Mouse (Mus musculus) neural tube, embryonic 12.5 days (tissue): ENCODE results near the gene Ccdc81. TPM values are rescaled to one million over a fixed set of nuclear protein-coding genes. Genes with fewer than 3 reads are reported as not detected.

Experiments used
- ATAC-seq: fragments of 200-750 bp; cut with Nextera tagmentation; 2 replicates; pipeline ENCODE4 v1.8.0; 2017; ENCODE audit warnings: low read depth, mild to moderate bottlenecking, moderate TSS enrichment, moderate library complexity; ENCODE audit not compliant: low FRiP score
- H3K27ac ChIP-seq: fragments of 300-500 bp; sonication (generic); 2 replicates; pipeline ENCODE4 v1.5.1; 2016
- H3K27me3 ChIP-seq: fragments of 300-500 bp; sonication (generic); replicated peaks from 2 replicates; pipeline ENCODE4 v1.6.1; 2016; ENCODE audit warnings: mild to moderate bottlenecking
- H3K36me3 ChIP-seq: fragments of 300-500 bp; sonication (generic); 2 replicates; pipeline ENCODE4 v1.6.1; 2016; ENCODE audit warnings: mild to moderate bottlenecking
- H3K4me1 ChIP-seq: fragments of 300-500 bp; sonication (generic); 2 replicates; pipeline ENCODE4 v1.6.1; 2016
- H3K4me2 ChIP-seq: fragments of 300-500 bp; sonication (generic); replicated peaks from 2 replicates; pipeline ENCODE4 v1.6.1; 2016; ENCODE audit warnings: mild to moderate bottlenecking
- H3K4me3 ChIP-seq: fragments of 300-500 bp; sonication (generic); 2 replicates; pipeline ENCODE4 v1.5.1; 2016
- H3K9ac ChIP-seq: fragments of 300-500 bp; sonication (generic); 2 replicates; pipeline ENCODE4 v1.6.1; 2016; ENCODE audit warnings: mild to moderate bottlenecking
- H3K9me3 ChIP-seq: fragments of 300-500 bp; sonication (generic); 2 replicates; pipeline ENCODE4 v1.6.1; 2016; ENCODE audit warnings: mild to moderate bottlenecking
- WGBS: fragments of 180-500 bp; shearing (Covaris S2); methylation state at CpG from one replicate; pipeline ENCODE4 v1.1.7; 2016; 5-methylcytosine and 5-hydroxymethylcytosine counted together
- polyA plus RNA-seq: library from polyadenylated mRNA; unstranded; fragments of >200 nt; fragmentation: Nextera tagmentation; extraction: Ambion mirVana; gene quantifications from 2 replicates; pipeline ENCODE4 v1.2.1, GENCODE M21; 2016

Ccdc81 gene
- polyA plus RNA-seq, 1 experiment from 2014 or later = 0.09 TPM

DNA sequence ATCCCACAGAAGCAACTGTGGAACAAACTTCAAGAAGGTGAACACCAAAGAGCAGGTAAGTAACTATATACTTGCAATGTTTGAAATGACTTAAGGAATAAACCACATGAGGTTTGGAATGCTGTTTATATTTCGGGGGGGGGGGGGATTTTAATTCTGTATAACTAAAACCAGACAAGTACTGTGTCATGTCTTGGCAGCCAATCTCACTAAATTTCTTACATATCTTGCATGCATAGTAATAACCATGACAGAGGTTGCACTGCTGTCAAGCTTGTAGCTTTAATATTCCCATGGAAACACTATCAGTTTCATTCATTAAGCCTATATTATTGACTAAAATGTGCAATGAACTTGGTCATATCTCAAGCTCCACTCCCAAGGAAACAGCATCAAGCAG, 48.2 kb downstream of the Ccdc81 start:
- Histone ChIP-seq H3K27me3 (no peaks in the 10 kb centered on the region), H3K4me3 (no peak overlapping the region), H3K4me1 (peaks cover 9% of the 10 kb centered on the region), H3K27ac (no peak overlapping the region), H3K9me3 (no peaks in the 10 kb centered on the region), H3K4me2 (no peak overlapping the region), H3K9ac (no peak overlapping the region), H3K36me3 (no peaks in the 10 kb centered on the region)
- WGBS = 77% methylated on average over 1 of the region's 1 CpGs
- no peak for ATAC-seq

DNA sequence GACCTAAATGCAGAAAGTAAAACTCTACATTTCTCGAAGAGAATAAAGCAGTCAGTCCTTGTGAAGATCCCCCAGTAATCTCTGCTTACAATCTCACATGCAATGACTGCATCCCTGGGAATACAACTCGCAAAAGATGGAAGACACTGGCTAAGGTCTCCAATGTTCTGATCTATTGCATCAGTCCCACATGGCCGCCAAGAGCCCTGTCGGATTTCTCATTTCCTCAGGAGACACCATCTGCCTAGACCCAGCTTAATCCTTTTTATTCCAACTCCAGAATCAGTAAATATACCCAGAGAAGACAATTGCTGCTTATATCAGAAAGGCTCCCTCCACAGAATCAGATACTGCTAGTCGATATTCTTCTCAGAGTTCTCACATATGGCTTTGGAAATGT, 50.3 kb downstream of the Ccdc81 start:
- no peak for ATAC-seq
- H3K9ac ChIP-seq = no peak overlapping the region
- 84% methylated on average over 5 of the region's 5 CpGs for WGBS
- no peak overlapping the region for H3K27ac ChIP-seq
- no peak overlapping the region for H3K4me3 ChIP-seq
- peaks cover 9% of the 10 kb centered on the region for H3K4me1 ChIP-seq
- no peak overlapping the region for H3K4me2 ChIP-seq
- no peaks in the 10 kb centered on the region for H3K27me3 ChIP-seq
- H3K36me3 ChIP-seq = no peaks in the 10 kb centered on the region
- no peaks in the 10 kb centered on the region for H3K9me3 ChIP-seq

DNA sequence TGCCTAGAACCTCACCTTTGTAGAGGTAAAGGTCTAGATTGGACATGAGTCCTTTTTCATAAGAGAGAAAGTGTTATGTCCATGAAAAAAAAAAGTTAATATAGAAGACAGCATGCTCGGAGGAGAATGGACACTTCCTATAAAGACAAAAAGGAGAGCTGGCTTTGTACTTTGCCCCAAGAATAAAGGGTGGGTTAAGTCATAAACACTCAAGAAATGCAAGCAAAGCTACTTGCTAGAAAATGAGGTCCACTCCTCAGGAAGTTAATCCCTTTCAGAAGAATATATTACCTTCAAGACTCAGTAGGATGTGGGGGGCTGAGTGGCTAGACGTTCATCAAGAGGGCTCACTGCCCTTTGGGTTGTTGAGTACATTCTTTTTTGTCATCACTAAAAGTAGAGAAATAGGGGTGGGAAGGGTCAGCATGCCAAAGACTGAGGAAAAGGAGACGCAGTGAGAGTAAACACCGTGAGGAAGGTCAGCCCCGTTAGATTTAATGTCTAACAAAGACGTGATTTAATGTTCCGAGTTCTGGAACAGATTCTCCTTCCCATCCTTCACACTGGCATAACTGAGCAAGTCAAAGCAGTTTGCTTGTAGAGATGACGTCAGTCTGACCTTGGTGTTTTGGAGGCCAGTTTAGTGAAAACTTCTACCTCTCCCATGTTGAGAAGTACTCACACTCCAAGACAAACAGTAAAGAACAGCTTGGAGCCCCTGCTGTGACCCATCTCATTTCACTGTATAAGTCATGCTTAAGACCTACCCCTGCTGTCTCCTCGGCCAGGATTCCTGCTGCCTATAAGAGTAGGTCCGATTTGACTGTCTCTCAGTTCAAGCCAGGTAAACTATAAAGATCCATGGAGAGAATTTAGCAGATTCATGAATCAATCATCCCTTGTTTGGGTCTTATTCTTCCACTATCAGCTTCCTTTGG, 51.0 kb downstream of the Ccdc81 start:
- no peaks in the 10 kb centered on the region for H3K9me3 ChIP-seq
- H3K9ac ChIP-seq = no peak overlapping the region
- peaks cover 9% of the 10 kb centered on the region for H3K4me1 ChIP-seq
- WGBS = 70% methylated on average over 10 of the region's 10 CpGs
- no peaks in the 10 kb centered on the region for H3K27me3 ChIP-seq
- no peak overlapping the region for H3K4me3 ChIP-seq
- no peak for ATAC-seq
- no peaks in the 10 kb centered on the region for H3K36me3 ChIP-seq
- no peak overlapping the region for H3K4me2 ChIP-seq
- no peak overlapping the region for H3K27ac ChIP-seq

DNA sequence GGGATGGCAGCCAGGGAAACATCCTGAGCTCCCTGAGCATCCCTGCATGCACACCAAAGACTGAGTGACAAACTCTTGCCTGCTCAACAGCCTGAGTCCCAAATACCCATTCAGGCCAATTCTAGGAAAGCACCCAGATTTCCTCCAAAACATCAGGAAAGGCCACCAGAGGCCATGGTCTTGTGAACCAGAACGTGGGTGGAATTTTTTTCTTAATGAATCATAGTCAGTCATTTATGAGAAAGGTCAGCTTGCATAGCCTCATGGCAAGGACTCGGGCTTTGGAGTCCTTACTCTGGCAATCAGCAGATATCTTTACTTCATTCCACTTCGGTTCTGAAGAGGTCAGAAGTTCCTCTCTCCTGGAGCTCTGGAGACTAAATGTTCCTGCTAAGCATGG, 52.9 kb downstream of the Ccdc81 start:
- Histone ChIP-seq H3K4me1 (no peaks in the 10 kb centered on the region), H3K4me2 (no peak overlapping the region), H3K27ac (no peak overlapping the region), H3K9ac (no peak overlapping the region), H3K4me3 (no peak overlapping the region), H3K9me3 (no peaks in the 10 kb centered on the region), H3K27me3 (no peaks in the 10 kb centered on the region), H3K36me3 (no peaks in the 10 kb centered on the region)
- WGBS = 87% methylated on average over 3 of the region's 3 CpGs
- no peak for ATAC-seq

DNA sequence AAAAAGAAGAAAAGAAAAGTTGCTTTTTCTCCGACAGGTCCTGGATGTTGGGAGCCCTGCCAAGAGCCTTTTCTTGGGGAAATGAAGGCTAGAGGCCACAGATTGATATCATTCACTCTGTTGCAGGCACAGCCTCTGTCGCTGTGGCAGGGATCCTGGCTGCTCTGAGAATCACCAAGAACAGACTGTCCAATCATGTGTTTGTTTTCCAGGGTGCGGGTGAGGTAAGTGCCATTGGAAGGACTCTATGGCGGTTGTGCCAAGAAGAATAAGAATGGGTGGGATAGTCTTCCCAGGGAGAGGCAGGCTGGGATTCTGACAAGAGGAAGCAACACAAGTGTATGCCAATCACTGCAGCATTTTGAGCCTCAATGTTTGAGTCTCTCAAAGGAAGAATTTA, 57.8 kb downstream of the Ccdc81 start:
- no peak overlapping the region for H3K27ac ChIP-seq
- 84% methylated on average over 4 of the region's 4 CpGs for WGBS
- H3K9me3 ChIP-seq = no peaks in the 10 kb centered on the region
- no peak overlapping the region for H3K4me2 ChIP-seq
- H3K36me3 ChIP-seq = no peaks in the 10 kb centered on the region
- no peaks in the 10 kb centered on the region for H3K27me3 ChIP-seq
- no peak overlapping the region for H3K4me3 ChIP-seq
- H3K9ac ChIP-seq = no peak overlapping the region
- no peak for ATAC-seq
- H3K4me1 ChIP-seq = no peaks in the 10 kb centered on the region

DNA sequence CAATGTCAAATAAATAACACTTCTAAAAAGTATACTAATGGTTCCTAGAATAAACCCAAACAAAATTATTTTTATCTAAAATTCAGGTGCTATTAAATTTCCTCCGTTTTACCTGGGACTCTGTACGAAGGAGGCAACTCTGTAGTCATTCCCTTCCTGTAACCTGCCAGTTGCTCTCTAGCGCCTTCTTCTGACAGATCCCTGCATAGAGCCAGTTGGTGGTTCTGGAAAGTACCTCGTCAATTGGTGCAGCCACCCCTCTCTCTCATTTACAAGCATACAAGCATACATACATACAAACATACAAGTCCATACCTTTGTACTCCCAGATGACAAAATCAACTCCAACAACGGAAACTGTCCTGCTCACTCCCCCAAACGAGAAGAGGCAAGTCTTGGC, 59.9 kb downstream of the Ccdc81 start:
- no peak for ATAC-seq
- Histone ChIP-seq H3K4me3 (no peak overlapping the region), H3K27ac (no peak overlapping the region), H3K27me3 (no peaks in the 10 kb centered on the region), H3K36me3 (no peaks in the 10 kb centered on the region), H3K4me2 (no peak overlapping the region), H3K9ac (no peak overlapping the region), H3K4me1 (no peaks in the 10 kb centered on the region), H3K9me3 (no peaks in the 10 kb centered on the region)
- 34% methylated on average over 6 of the region's 6 CpGs for WGBS

DNA sequence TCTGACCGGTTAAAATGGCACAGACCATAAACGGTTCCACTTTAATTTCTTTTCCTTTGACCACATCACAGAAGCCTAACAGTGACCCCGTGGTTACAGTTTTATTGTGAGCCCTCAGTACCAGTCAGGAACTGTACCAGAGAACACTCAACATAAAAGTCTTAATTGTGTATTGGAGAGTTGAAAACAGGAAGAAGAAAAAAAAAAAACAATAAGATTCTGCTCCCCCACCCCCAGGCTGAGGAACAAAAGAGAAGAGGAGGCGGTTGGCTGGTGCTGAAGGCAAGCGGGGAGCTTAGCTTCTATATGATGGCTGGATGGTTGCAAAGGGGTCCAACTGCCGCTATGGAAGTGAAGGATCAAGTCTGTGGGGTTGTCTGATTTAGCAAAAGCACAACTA, 60.3 kb downstream of the Ccdc81 start:
- Histone ChIP-seq H3K36me3 (no peaks in the 10 kb centered on the region), H3K4me1 (no peaks in the 10 kb centered on the region), H3K4me3 (no peak overlapping the region), H3K9ac (no peak overlapping the region), H3K9me3 (no peaks in the 10 kb centered on the region), H3K27ac (no peak overlapping the region), H3K4me2 (no peak overlapping the region), H3K27me3 (no peaks in the 10 kb centered on the region)
- ATAC-seq = no peak
- 50% methylated on average over 6 of the region's 6 CpGs for WGBS

DNA sequence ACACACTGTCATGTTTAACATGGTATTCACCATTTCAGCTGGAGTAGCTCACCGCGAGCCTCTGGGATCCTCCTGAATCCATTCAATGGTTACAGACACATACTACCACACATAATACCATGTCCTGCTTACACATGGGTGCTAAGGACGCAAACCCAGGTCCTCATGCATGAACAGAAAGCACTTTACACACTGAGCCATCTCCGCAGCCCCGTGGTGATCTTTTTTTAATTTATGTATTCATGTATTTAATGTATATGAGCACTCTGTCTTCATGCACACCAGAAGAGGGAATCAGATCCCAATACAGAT, 61.1 kb downstream of the Ccdc81 start:
- no peak overlapping the region for H3K27ac ChIP-seq
- WGBS = 89% methylated on average over 5 of the region's 5 CpGs
- no peak overlapping the region for H3K4me3 ChIP-seq
- H3K27me3 ChIP-seq = no peaks in the 10 kb centered on the region
- no peak overlapping the region for H3K9ac ChIP-seq
- H3K4me2 ChIP-seq = no peak overlapping the region
- H3K4me1 ChIP-seq = no peaks in the 10 kb centered on the region
- ATAC-seq = no peak
- H3K9me3 ChIP-seq = no peaks in the 10 kb centered on the region
- H3K36me3 ChIP-seq = no peaks in the 10 kb centered on the region

DNA sequence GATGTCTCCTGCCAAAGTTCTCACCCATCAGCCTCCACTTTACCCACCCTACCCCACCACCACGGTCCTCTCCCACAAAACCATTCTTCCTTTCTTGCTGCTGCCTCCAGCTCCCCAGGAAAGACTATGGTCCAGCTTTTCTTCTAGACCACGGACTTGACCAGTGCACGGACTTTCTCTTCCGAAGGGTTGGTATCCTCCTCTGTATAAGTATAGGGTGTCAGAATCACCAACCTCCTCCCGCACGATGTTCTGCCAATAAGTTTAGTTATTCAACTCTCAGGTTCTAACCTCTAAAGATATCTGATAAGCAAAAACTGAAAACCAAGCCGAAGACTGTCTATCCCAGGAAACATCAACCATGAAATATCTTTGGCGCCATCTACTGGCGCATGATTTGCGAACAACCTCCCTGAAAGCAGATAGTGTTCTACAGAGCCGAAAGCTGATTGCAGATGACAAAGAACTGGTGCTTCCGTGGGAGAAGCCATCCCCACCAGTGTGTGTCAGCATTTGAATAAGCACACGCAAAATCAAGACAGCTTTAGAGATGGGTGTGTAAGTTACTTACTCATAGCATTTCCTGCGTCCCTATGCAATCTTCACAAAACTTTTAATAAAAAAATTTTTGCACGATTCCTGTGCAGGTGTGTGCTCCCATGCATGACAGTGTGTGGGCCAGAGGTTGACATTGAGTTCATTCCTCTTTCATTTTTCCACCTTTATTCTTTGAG, 61.6 kb downstream of the Ccdc81 start:
- Histone ChIP-seq H3K9ac (no peak overlapping the region), H3K27ac (no peak overlapping the region), H3K4me1 (no peaks in the 10 kb centered on the region), H3K27me3 (no peaks in the 10 kb centered on the region), H3K36me3 (no peaks in the 10 kb centered on the region), H3K4me2 (no peak overlapping the region), H3K9me3 (no peaks in the 10 kb centered on the region), H3K4me3 (no peak overlapping the region)
- peak; percentile 77 for ATAC-seq
- 38% methylated on average over 15 of the region's 15 CpGs for WGBS

DNA sequence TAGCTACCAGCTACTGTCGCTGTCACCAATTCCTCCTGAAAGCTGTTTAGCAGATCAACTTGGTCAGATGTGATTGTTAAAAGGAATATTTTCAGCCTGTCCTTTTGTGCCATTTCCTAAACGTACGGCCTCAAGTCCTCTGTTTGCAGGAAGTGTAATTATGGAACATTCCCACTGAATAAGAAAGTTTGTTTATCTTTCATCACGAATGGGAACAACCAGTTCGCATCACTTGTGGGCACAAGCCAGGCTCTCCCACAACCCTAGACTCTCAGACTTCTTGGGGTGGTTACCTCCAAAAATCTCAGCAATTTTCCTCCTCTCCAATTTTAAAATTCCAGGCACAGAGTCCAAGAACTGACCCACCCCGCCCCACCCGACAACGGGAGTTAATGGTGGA, 63.7 kb downstream of the Ccdc81 start:
- no peak overlapping the region for H3K4me2 ChIP-seq
- H3K4me3 ChIP-seq = no peak overlapping the region
- H3K9me3 ChIP-seq = no peaks in the 10 kb centered on the region
- H3K9ac ChIP-seq = no peak overlapping the region
- no peak for ATAC-seq
- H3K36me3 ChIP-seq = no peaks in the 10 kb centered on the region
- no peaks in the 10 kb centered on the region for H3K4me1 ChIP-seq
- H3K27me3 ChIP-seq = no peaks in the 10 kb centered on the region
- WGBS = 85% methylated on average over 8 of the region's 8 CpGs
- H3K27ac ChIP-seq = no peak overlapping the region

DNA sequence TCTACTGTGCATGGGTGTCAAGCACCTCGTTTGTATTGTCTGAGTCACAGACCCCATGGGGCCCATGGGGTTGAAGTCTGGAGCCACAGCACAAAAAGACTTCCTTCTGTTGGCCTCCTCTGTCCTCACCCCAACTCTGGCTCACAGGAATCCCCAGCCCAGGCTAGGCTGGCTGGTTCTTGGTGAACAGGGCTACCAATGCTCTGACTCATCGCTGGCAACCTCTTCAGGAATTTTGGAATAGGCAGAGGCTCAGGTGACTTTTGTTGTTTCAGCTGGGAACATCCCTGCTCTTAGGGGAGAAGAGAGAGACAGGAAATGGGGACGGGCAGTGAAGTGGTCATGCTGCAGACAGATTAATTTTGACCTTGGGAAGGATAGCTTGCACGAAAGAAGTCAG, 65.6 kb downstream of the Ccdc81 start:
- Histone ChIP-seq H3K27me3 (no peaks in the 10 kb centered on the region), H3K4me3 (no peak overlapping the region), H3K4me1 (no peaks in the 10 kb centered on the region), H3K4me2 (no peak overlapping the region), H3K9ac (no peak overlapping the region), H3K9me3 (no peaks in the 10 kb centered on the region), H3K36me3 (no peaks in the 10 kb centered on the region), H3K27ac (no peak overlapping the region)
- WGBS = 60% methylated on average over 4 of the region's 4 CpGs
- ATAC-seq = no peak

DNA sequence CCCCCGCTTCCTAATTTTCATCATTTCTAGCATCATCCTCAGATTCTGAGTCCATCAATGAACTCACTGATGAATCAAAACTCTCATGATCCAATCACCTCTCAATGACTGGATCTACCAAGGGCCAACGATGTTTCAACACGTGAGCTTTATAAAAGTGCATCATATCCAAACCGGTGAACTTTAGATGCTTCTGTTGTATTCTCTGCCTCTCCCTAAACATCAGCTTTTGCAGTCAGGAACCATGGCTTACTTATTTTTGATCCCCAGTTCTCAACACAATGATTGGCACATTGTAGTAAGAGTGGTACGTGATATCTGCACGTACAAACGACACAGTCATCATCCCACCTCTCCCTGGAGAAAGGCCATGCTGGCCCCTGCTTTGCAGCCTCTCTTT, 66.8 kb downstream of the Ccdc81 start:
- no peak overlapping the region for H3K4me2 ChIP-seq
- no peaks in the 10 kb centered on the region for H3K4me1 ChIP-seq
- no peak overlapping the region for H3K4me3 ChIP-seq
- H3K9ac ChIP-seq = no peak overlapping the region
- H3K9me3 ChIP-seq = no peaks in the 10 kb centered on the region
- 90% methylated on average over 7 of the region's 7 CpGs for WGBS
- no peak overlapping the region for H3K27ac ChIP-seq
- no peak for ATAC-seq
- no peaks in the 10 kb centered on the region for H3K36me3 ChIP-seq
- H3K27me3 ChIP-seq = no peaks in the 10 kb centered on the region

DNA sequence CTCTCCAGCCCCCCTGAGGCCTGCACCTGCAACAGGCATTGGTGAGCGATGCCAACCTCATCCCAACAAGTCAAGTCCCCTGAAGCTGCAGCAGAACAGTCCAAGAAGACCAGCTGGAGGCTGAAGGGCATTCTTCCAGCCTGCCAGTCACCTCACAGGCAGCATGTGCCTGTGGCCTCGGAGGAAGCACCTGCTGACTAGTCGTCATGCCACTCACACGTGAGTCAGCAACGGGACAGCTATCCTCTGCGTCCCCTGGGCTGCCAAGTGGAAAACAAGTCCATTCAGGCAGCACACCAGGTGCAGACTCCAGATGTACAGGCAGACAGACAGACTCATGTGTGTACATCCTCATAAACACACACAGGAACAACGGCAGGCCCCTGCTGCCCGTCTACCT, 67.9 kb downstream of the Ccdc81 start:
- no peak overlapping the region for H3K4me2 ChIP-seq
- no peaks in the 10 kb centered on the region for H3K36me3 ChIP-seq
- no peaks in the 10 kb centered on the region for H3K4me1 ChIP-seq
- no peak overlapping the region for H3K27ac ChIP-seq
- H3K9me3 ChIP-seq = no peaks in the 10 kb centered on the region
- no peak overlapping the region for H3K9ac ChIP-seq
- H3K27me3 ChIP-seq = no peaks in the 10 kb centered on the region
- no peak overlapping the region for H3K4me3 ChIP-seq
- ATAC-seq = no peak
- 78% methylated on average over 8 of the region's 8 CpGs for WGBS
